Mouse (Mus musculus) cortical plate, adult 2 months (tissue): Measurements from ENCODE around the gene Rcan1. TPM values are rescaled to one million over a fixed set of nuclear protein-coding genes. Genes with fewer than 3 reads are reported as not detected.

Source experiments
- H3K27ac ChIP-seq: fragments of 200-500 bp; 2 replicates; pipeline ENCODE4 v1.5.1; 2012; ENCODE audit warnings: low read length, control low read depth, inconsistent platforms; ENCODE audit not compliant: insufficient read depth
- H3K4me1 ChIP-seq: fragments of 200-500 bp; 2 replicates; pipeline ENCODE4 v1.6.1; 2011; ENCODE audit warnings: low read length; ENCODE audit not compliant: control insufficient read depth, insufficient read depth
- H3K4me3 ChIP-seq: fragments of 200-500 bp; 2 replicates; pipeline ENCODE4 v1.5.1; 2011; ENCODE audit warnings: mild to moderate bottlenecking, low read length, control low read depth; ENCODE audit not compliant: insufficient read depth
- CTCF ChIP-seq: fragments of 200-500 bp; IDR thresholded peaks from 2 replicates; pipeline ENCODE4 v1.5.1; 2011; ENCODE audit warnings: mild to moderate bottlenecking, control low read depth, low read length; ENCODE audit not compliant: insufficient read depth; ENCODE audit errors: extremely low read depth
- POLR2A ChIP-seq: fragments of 200-500 bp; IDR thresholded peaks from 2 replicates; pipeline ENCODE4 v1.6.1; 2011; ENCODE audit warnings: mild to moderate bottlenecking, low read length, control low read depth; ENCODE audit not compliant: insufficient read depth; ENCODE audit errors: extremely low read depth
- polyA plus RNA-seq: library from polyadenylated mRNA; depleted of rRNA; stranded (reverse); fragments of >200 nt; gene quantifications from 2 replicates; pipeline ENCODE4 v1.2.3, GENCODE M21; 2012

Gene Rcan1
- polyA plus RNA-seq, 1 experiment: 50.9 TPM

- no peak overlapping the region for H3K4me3 ChIP-seq
- H3K27ac ChIP-seq: no peak overlapping the region
- TF ChIP-seq POLR2A (no peak), CTCF (no peak)
- H3K4me1 ChIP-seq: peaks cover 4% of the 10 kb centered on the region
These were observed 30.9 kb downstream of the Rcan1 start for GRCm38 (mm10) chr16:92439775-92440174.

GRCm38 (mm10) chr16:92435431-92435985 lies 35.2 kb downstream of the Rcan1 start:
- Histone ChIP-seq H3K27ac (no peak overlapping the region), H3K4me1 (no peaks in the 10 kb centered on the region; the same call in none of the 2 replicates), H3K4me3 (no peak overlapping the region)
- TF ChIP-seq CTCF (no peak), POLR2A (no peak)

GRCm38 (mm10) chr16:92433176-92433575 lies 37.5 kb downstream of the Rcan1 start:
- Histone ChIP-seq H3K4me1 (peaks cover 2% of the 10 kb centered on the region; the same call in 1 of the 2 replicates), H3K27ac (no peak overlapping the region), H3K4me3 (no peak overlapping the region)
- no peak for TF ChIP-seq CTCF

- TF ChIP-seq POLR2A: no peak
- no peak for TF ChIP-seq CTCF
- Histone ChIP-seq H3K4me1 (peaks cover 6% of the 10 kb centered on the region), H3K27ac (no peak overlapping the region), H3K4me3 (no peak overlapping the region)
These were observed 39.9 kb downstream of the Rcan1 start for GRCm38 (mm10) chr16:92430731-92431130.

GRCm38 (mm10) chr16:92428197-92428950 lies 42.3 kb downstream of the Rcan1 start:
- Histone ChIP-seq H3K27ac (no peak overlapping the region), H3K4me1 (peaks cover 8% of the 10 kb centered on the region), H3K4me3 (no peak overlapping the region)
- no peak for TF ChIP-seq CTCF
- TF ChIP-seq POLR2A: no peak

GRCm38 (mm10) chr16:92426708-92427107 lies 44.0 kb downstream of the Rcan1 start:
- Histone ChIP-seq H3K4me1 (peaks cover 8% of the 10 kb centered on the region), H3K27ac (no peak overlapping the region), H3K4me3 (no peak overlapping the region)
- TF ChIP-seq CTCF (no peak), POLR2A (no peak)

- no peak for TF ChIP-seq POLR2A
- TF ChIP-seq CTCF: no peak
- no peak overlapping the region for H3K27ac ChIP-seq
- H3K4me1 ChIP-seq: peaks cover 10% of the 10 kb centered on the region
- H3K4me3 ChIP-seq: no peak overlapping the region
These were observed 44.8 kb downstream of the Rcan1 start for GRCm38 (mm10) chr16:92425875-92426274.

GRCm38 (mm10) chr16:92423363-92423762 lies 47.3 kb downstream of the Rcan1 start:
- H3K4me3 ChIP-seq: no peak overlapping the region
- peaks cover 8% of the 10 kb centered on the region for H3K4me1 ChIP-seq
- TF ChIP-seq POLR2A: no peak
- TF ChIP-seq CTCF: no peak
- H3K27ac ChIP-seq: no peak overlapping the region

- peaks cover 4% of the 10 kb centered on the region; the same call in 1 of the 2 replicates for H3K4me1 ChIP-seq
- H3K27ac ChIP-seq: no peak overlapping the region
- H3K4me3 ChIP-seq: no peak overlapping the region
- TF ChIP-seq POLR2A (no peak), CTCF (no peak)
These were observed 48.0 kb downstream of the Rcan1 start for GRCm38 (mm10) chr16:92422435-92423362.
